18 mouse cellular contexts compared by ENCODE assay signal in genomic region chr9:116885617-116886016, GRCm38 (mm10).
"Had no signal": no experiment of that assay in that cellular context is flagged by ENCODE, and none has a peak within 500 bp of the region (broad histone marks: within the 10 kb centered on the region; RNA-seq: fewer than 3 reads in every experiment).

No protein-coding gene starts in this region.

- H3K27me3 ChIP-seq: liver, embryonic 13.5 days; megakaryocyte, embryonic 14.5 days; midbrain, embryonic 13.5 days; neural tube, embryonic 13.5 days had no signal

- H3K9ac ChIP-seq: liver, embryonic 13.5 days; midbrain, embryonic 13.5 days; neural tube, embryonic 13.5 days had no signal

- H3K36me3 ChIP-seq: liver, embryonic 13.5 days; midbrain, embryonic 10.5 days; midbrain, embryonic 13.5 days; neural tube, embryonic 13.5 days had no signal

- ATAC-seq: midbrain, embryonic 13.5 days; midbrain, embryonic 16.5 days had no signal

- H3K4me1 ChIP-seq: megakaryocyte, embryonic 14.5 days; midbrain, embryonic 10.5 days; midbrain, embryonic 13.5 days had no signal

- H3K27ac ChIP-seq: left cerebral cortex, adult 2 months; liver, embryonic 13.5 days; midbrain, embryonic 10.5 days; midbrain, embryonic 13.5 days; neural tube, embryonic 13.5 days had no signal

- H3K9me3 ChIP-seq: liver, embryonic 13.5 days; midbrain, embryonic 10.5 days; midbrain, embryonic 13.5 days; neural tube, embryonic 13.5 days had no signal

- H3K4me3 ChIP-seq: left cerebral cortex, adult 2 months; liver, embryonic 13.5 days; megakaryocyte, embryonic 14.5 days; midbrain, embryonic 10.5 days; midbrain, embryonic 13.5 days; myocyte; neural tube, embryonic 13.5 days had no signal

- DNase-seq: kidney, adult 2 months; kidney, postnatal 10 days; kidney, postnatal 36 days; layer of hippocampus, postnatal 36 days; liver, embryonic 13.5 days; retina, postnatal 1 day; right cerebral cortex, postnatal 25 days; spleen, adult 18-20 months; thymus, adult 2 months; thymus, postnatal 14 days; thymus, postnatal 4 days had no signal

- H3K4me2 ChIP-seq: liver, embryonic 13.5 days; midbrain, embryonic 13.5 days; neural tube, embryonic 13.5 days had no signal
